Mouse (Mus musculus): ENCODE results near the gene Prelp. TPM values are rescaled to one million over a fixed set of nuclear protein-coding genes. Genes with fewer than 3 reads are reported as not detected.
"Not testable (repeated sequence)": the region's sequence is repeated elsewhere in the genome, so short reads cannot be mapped to it uniquely, and the experiment has no call there.

Gene Prelp
- 10 to 100 TPM; 54.7 to 70.2 TPM for total RNA-seq (2021)
- polyA plus RNA-seq (2012; rRNA removed), result 30.6 and 44.4 TPM in 2 replicates
- long read RNA-seq, transcript Prelp-201 (3 exons, 3,615 nt), result major isoform, 19 of 33 reads
- long read RNA-seq, partial matches to known transcripts, result 4 of 33 reads
- long read RNA-seq, other reads (novel, unspliced or antisense), result 10 of 33 reads

GRCm38 (mm10) chr1:133921304-133921751 is at the start of gene Prelp:
Gene Prelp (minus strand): TSS chr1:133921414.
- peak; percentile 51 for DNase-seq

- no peak for DNase-seq
Measured at GRCm38 (mm10) chr1:133969427-133969826, 48.2 kb upstream of the Prelp start.

GRCm38 (mm10) chr1:133968788-133969325 is 47.6 kb upstream of the Prelp start:
- DNase-seq, result no peak

GRCm38 (mm10) chr1:133967481-133968017 is 46.3 kb upstream of the Prelp start:
- no peak for DNase-seq

- DNase-seq, result no peak
Measured at GRCm38 (mm10) chr1:133966044-133966443, 44.8 kb upstream of the Prelp start.

GRCm38 (mm10) chr1:133965298-133965697 is 44.1 kb upstream of the Prelp start:
- DNase-seq, result no peak

- no peak for DNase-seq
Measured at GRCm38 (mm10) chr1:133964742-133965141, 43.5 kb upstream of the Prelp start.

GRCm38 (mm10) chr1:133963578-133963977 is 42.4 kb upstream of the Prelp start:
- not testable (repeated sequence) for DNase-seq

- not testable (repeated sequence) for DNase-seq
Measured at GRCm38 (mm10) chr1:133963128-133963527, 41.9 kb upstream of the Prelp start.

GRCm38 (mm10) chr1:133961281-133962134 is 40.3 kb upstream of the Prelp start:
- DNase-seq, result peak; percentile 83

GRCm38 (mm10) chr1:133959521-133959920 is 38.3 kb upstream of the Prelp start:
- peak; percentile 33 for DNase-seq

- DNase-seq, result no peak
Measured at GRCm38 (mm10) chr1:133954009-133954408, 32.8 kb upstream of the Prelp start.

- peak; percentile 88 for DNase-seq
Measured at GRCm38 (mm10) chr1:133953261-133953742, 32.1 kb upstream of the Prelp start.

- DNase-seq, result no peak
Measured at GRCm38 (mm10) chr1:133951598-133951997, 30.4 kb upstream of the Prelp start.

GRCm38 (mm10) chr1:133950061-133950782 is 29.0 kb upstream of the Prelp start:
- DNase-seq, result no peak

- peak; percentile 65 for DNase-seq
Measured at GRCm38 (mm10) chr1:133945106-133945505, 23.9 kb upstream of the Prelp start.

GRCm38 (mm10) chr1:133941904-133942303 is 20.7 kb upstream of the Prelp start:
- no peak for DNase-seq

- DNase-seq, result no peak
Measured at GRCm38 (mm10) chr1:133941158-133941860, 20.1 kb upstream of the Prelp start.

GRCm38 (mm10) chr1:133940481-133941092 is 19.4 kb upstream of the Prelp start:
- DNase-seq, result no peak

- no peak for DNase-seq
Measured at GRCm38 (mm10) chr1:133939708-133940107, 18.5 kb upstream of the Prelp start.

- DNase-seq, result no peak
Measured at GRCm38 (mm10) chr1:133936169-133936568, 15.0 kb upstream of the Prelp start.

Data from adrenal gland, adult 2 months (tissue).